Mouse (Mus musculus): Measurements from ENCODE around the gene Xpo1. TPM values are rescaled to one million over a fixed set of nuclear protein-coding genes. Genes with fewer than 3 reads are reported as not detected.
A peak's percentile ranks its signal among the peaks of the same experiment; 100 is the strongest.

Xpo1 gene
- total and polyA plus RNA-seq, 3 experiments, result 31.2 to 334 (median 219) TPM

- Histone ChIP-seq H3K4me3 (ENCODE audit: low read depth, low read length) (peak overlapping the region; percentile 98; the same call in 1 of the 2 replicates), H3K9me3 (replicated peaks) (no peaks in the 10 kb centered on the region), H3K4me1 (ENCODE audit: insufficient read depth, low read depth, low read length) (peaks cover 29% of the 10 kb centered on the region), H3K36me3 (replicated peaks) (peaks cover 15% of the 10 kb centered on the region), H3K27me3 (ENCODE audit: insufficient read depth, low read length) (no peaks in the 10 kb centered on the region; the same call in 1 of the 2 replicates)
- no peak for TF ChIP-seq CTCF (IDR thresholded peaks at IDR 0.05; ENCODE audit: low read depth, low read length)
- no peak for TF ChIP-seq GATA1 (IDR thresholded peaks at IDR 0.05; ENCODE audit: borderline replicate concordance, low read length)
- no peak for TF ChIP-seq POLR2AphosphoS5 (IDR thresholded peaks at IDR 0.05; ENCODE audit: insufficient replicate concordance, low read depth, low read length)
- TF ChIP-seq TAL1 (conservative IDR thresholded peaks at IDR 0.05; ENCODE audit: low read depth, low read length), result no peak
- TF ChIP-seq GATA2 (IDR thresholded peaks at IDR 0.05; ENCODE audit: borderline replicate concordance, low read depth, low read length), result no peak
- ATAC-seq (ENCODE audit: extremely low read depth, insufficient number of reproducible peaks, low FRiP score, poor library complexity, severe bottlenecking) (no peak), DNase-seq (ENCODE audit: low spot score) (no peak)
Measured at GRCm38 (mm10) chr11:23254548-23254947, 1.3 kb upstream of the Xpo1 start.

DNA sequence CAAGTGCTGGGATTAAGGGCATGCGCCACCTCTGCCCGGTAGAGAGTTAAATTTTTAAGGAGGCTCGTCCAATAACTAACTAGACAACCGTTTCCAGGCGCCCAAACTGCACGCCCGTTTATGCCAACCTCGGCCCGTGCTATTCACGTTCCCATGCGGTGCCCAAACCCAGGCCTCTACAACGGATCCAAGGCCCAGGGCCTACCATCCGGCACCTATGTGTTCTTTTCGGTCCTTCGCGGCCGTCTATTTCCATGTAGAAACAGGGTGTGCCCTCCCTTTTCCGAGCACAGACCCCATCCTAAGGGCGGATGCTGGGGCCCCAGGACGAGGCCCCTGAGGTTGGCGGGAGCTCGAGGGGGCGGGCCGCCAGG is 801 bp upstream of the Xpo1 start:
- DNase-seq (ENCODE audit: low spot score), result no peak
- Histone ChIP-seq H3K9me3 (replicated peaks) (no peaks in the 10 kb centered on the region), H3K27me3 (ENCODE audit: insufficient read depth, low read length) (no peaks in the 10 kb centered on the region), H3K36me3 (replicated peaks) (peaks cover 18% of the 10 kb centered on the region), H3K4me1 (ENCODE audit: insufficient read depth, low read depth, low read length) (peaks cover 32% of the 10 kb centered on the region), H3K4me3 (ENCODE audit: low read depth, low read length) (peak overlapping the region; percentile 98)
- no peak for ATAC-seq (ENCODE audit: extremely low read depth, insufficient number of reproducible peaks, low FRiP score, poor library complexity, severe bottlenecking)
- TF ChIP-seq POLR2AphosphoS5 (IDR thresholded peaks at IDR 0.05; ENCODE audit: insufficient replicate concordance, low read depth, low read length) (no peak), CTCF (IDR thresholded peaks at IDR 0.05; ENCODE audit: low read depth, low read length) (no peak), TAL1 (conservative IDR thresholded peaks at IDR 0.05; ENCODE audit: low read depth, low read length) (no peak), GATA1 (IDR thresholded peaks at IDR 0.05; ENCODE audit: borderline replicate concordance, low read length) (no peak), GATA2 (IDR thresholded peaks at IDR 0.05; ENCODE audit: borderline replicate concordance, low read depth, low read length) (no peak)

- ATAC-seq (ENCODE audit: extremely low read depth, insufficient number of reproducible peaks, low FRiP score, poor library complexity, severe bottlenecking) (no peak), DNase-seq (ENCODE audit: low spot score) (peak; percentile 28)
Measured at GRCm38 (mm10) chr11:23256194-23256802, 457 bp downstream of the Xpo1 start.

DNA sequence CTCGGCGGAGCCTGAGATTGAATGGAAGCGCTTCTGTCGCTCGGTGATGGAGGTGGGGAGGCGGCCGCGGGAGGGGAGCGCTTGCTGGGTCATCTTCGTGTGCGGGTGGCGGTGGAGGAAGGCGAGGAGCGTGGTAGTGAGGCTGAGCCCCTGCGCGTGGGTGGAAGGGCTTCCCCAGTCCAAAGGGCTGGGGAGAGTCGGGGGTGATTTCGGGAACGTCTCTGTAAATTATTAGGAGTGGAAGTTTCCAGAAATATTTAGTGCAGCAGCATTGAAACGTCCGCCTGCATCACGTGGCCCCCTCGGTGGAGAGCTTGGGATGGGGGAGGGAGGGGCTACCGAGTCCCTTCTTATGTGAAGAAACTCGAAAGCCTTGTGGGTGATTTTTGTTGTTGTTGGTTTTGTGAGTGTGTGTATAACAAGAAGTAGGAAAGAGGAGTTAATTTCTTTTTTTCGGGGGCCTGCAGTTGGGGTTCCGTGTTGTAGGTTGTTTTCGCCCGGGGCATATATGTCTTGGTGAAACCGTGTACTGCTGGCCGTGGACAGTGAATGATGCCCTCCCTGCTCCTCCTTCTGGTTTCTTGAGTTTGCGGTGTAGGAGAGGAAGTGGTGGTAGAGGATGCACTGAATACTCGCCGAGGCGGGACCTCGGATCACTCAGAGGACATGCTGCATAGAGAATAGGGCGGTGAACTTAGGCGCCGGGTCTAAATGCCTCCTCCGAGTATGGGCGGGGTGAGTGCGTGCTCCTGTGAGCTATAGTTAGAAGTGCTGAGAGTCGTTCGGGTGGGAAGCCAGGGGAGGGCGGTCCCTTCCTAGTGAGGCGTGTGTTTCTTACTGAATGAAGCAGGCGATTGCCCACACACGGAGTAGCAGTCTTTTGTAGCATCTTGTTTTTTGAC is 1.2 kb downstream of the Xpo1 start:
- Histone ChIP-seq H3K27me3 (ENCODE audit: insufficient read depth, low read length) (no peaks in the 10 kb centered on the region), H3K4me1 (ENCODE audit: insufficient read depth, low read depth, low read length) (peaks cover 45% of the 10 kb centered on the region), H3K4me3 (ENCODE audit: low read depth, low read length) (peak overlapping the region; percentile 98), H3K9me3 (replicated peaks) (no peaks in the 10 kb centered on the region), H3K36me3 (replicated peaks) (peaks cover 35% of the 10 kb centered on the region)
- peak; percentile 37 for ATAC-seq (ENCODE audit: extremely low read depth, insufficient number of reproducible peaks, low FRiP score, poor library complexity, severe bottlenecking)
- peak; percentile 57 for DNase-seq (ENCODE audit: low spot score)
- TF ChIP-seq GATA1 (IDR thresholded peaks at IDR 0.05; ENCODE audit: borderline replicate concordance, low read length), result no peak
- TF ChIP-seq POLR2AphosphoS5 (IDR thresholded peaks at IDR 0.05; ENCODE audit: insufficient replicate concordance, low read depth, low read length), result no peak
- TF ChIP-seq GATA2 (IDR thresholded peaks at IDR 0.05; ENCODE audit: borderline replicate concordance, low read depth, low read length), result no peak

More at GRCm38 (mm10) chr11:23256194-23256802, 457 bp downstream of the Xpo1 start:
- Histone ChIP-seq H3K4me3 (ENCODE audit: low read depth, low read length) (peak overlapping the region; percentile 98), H3K9me3 (replicated peaks) (no peaks in the 10 kb centered on the region), H3K4me1 (ENCODE audit: insufficient read depth, low read depth, low read length) (peaks cover 41% of the 10 kb centered on the region), H3K36me3 (replicated peaks) (peaks cover 27% of the 10 kb centered on the region), H3K27me3 (ENCODE audit: insufficient read depth, low read length) (no peaks in the 10 kb centered on the region)
- TF ChIP-seq GATA1 (IDR thresholded peaks at IDR 0.05; ENCODE audit: borderline replicate concordance, low read length), result no peak

DNA sequence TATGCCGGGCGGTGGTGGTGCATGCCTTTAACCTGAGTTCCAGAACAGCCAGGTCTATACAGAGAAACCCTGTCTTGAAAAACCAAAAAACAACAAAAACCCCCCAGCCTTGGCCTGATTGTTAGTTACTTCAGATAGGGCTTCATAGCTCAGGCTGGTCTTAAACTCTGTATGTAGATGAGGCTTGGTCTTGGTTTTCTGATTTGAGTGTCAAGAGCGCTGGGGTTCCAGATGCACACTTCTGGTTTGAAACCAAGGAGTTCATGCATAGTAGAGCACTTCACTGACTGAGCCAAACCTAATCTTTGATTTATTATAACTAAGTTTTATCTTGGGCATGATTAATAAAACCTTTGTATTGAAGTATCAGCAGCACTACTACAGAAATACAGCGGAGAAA is 3.2 kb downstream of the Xpo1 start:
- peaks cover 52% of the 10 kb centered on the region for H3K4me1 ChIP-seq (ENCODE audit: insufficient read depth, low read depth, low read length)
- no peak for DNase-seq (ENCODE audit: low spot score)
- TF ChIP-seq POLR2AphosphoS5 (IDR thresholded peaks at IDR 0.05; ENCODE audit: insufficient replicate concordance, low read depth, low read length) (no peak), GATA1 (IDR thresholded peaks at IDR 0.05; ENCODE audit: borderline replicate concordance, low read length) (no peak), CTCF (IDR thresholded peaks at IDR 0.05; ENCODE audit: low read depth, low read length) (no peak), GATA2 (IDR thresholded peaks at IDR 0.05; ENCODE audit: borderline replicate concordance, low read depth, low read length) (no peak), TAL1 (conservative IDR thresholded peaks at IDR 0.05; ENCODE audit: low read depth, low read length) (no peak)

GRCm38 (mm10) chr11:23259481-23259880 is 3.6 kb downstream of the Xpo1 start:
- DNase-seq (ENCODE audit: low spot score) (no peak), ATAC-seq (ENCODE audit: extremely low read depth, insufficient number of reproducible peaks, low FRiP score, poor library complexity, severe bottlenecking) (no peak)
- peak overlapping the region; percentile 44; the same call in 1 of the 2 replicates for H3K4me3 ChIP-seq (ENCODE audit: low read depth, low read length)
- peaks cover 49% of the 10 kb centered on the region for H3K4me1 ChIP-seq (ENCODE audit: insufficient read depth, low read depth, low read length)
- TF ChIP-seq CTCF (IDR thresholded peaks at IDR 0.05; ENCODE audit: low read depth, low read length) (no peak), GATA2 (IDR thresholded peaks at IDR 0.05; ENCODE audit: borderline replicate concordance, low read depth, low read length) (no peak), POLR2AphosphoS5 (IDR thresholded peaks at IDR 0.05; ENCODE audit: insufficient replicate concordance, low read depth, low read length) (no peak), TAL1 (conservative IDR thresholded peaks at IDR 0.05; ENCODE audit: low read depth, low read length) (no peak), GATA1 (IDR thresholded peaks at IDR 0.05; ENCODE audit: borderline replicate concordance, low read length) (no peak)
- no peaks in the 10 kb centered on the region for H3K9me3 ChIP-seq (replicated peaks)
- H3K36me3 ChIP-seq (replicated peaks), result peaks cover 57% of the 10 kb centered on the region
- H3K27me3 ChIP-seq (ENCODE audit: insufficient read depth, low read length), result no peaks in the 10 kb centered on the region

More for the DNA sequence above, 3.2 kb downstream of the Xpo1 start:
- no peaks in the 10 kb centered on the region for H3K9me3 ChIP-seq (replicated peaks)
- H3K27me3 ChIP-seq (ENCODE audit: insufficient read depth, low read length), result no peaks in the 10 kb centered on the region
- peak overlapping the region; percentile 35; the same call in 1 of the 2 replicates for H3K4me3 ChIP-seq (ENCODE audit: low read depth, low read length)
- no peak for ATAC-seq (ENCODE audit: extremely low read depth, insufficient number of reproducible peaks, low FRiP score, poor library complexity, severe bottlenecking)
- peaks cover 54% of the 10 kb centered on the region for H3K36me3 ChIP-seq (replicated peaks)
